Comparison of ENCODE assay signal across 14 mouse cellular contexts in the genomic region with DNA sequence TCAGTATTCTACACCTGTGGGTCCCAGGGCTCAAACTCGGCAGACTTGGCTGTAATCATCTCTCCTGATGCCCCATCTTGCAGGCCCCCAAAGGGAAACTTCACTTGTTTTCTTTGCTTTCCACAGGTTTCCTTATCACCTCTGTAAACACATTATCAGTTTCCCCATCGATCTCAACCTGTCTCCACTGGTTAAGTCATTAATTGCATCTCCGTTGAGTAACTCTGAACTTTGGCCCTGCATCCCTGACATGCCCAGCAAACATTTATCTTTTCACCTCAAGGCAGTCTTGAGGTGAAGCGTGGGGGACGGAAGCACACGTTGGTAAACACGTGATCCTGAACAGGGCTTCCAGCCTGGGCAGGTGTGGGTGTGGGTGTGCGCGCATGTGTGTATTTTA.
"Had no signal": no experiment of that assay in that cellular context is flagged by ENCODE, and none has a peak within 500 bp of the region (broad histone marks: within the 10 kb centered on the region; RNA-seq: fewer than 3 reads in every experiment).

No protein-coding gene starts in this region.

- DNase-seq: kidney, adult 18-20 months; kidney, postnatal 10 days; kidney, postnatal 4 days; left cerebral cortex, postnatal 4 days; lung, adult 2 months; lung, postnatal 36 days; midbrain, embryonic 14.5 days; retina, postnatal 1 day; right cerebral cortex, postnatal 4 days; thymus, postnatal 36 days had no signal

- H3K4me2 ChIP-seq: neural tube, embryonic 13.5 days; stomach, embryonic 15.5 days had no signal

- H3K27ac ChIP-seq: layer of hippocampus, adult 2 months; neural tube, embryonic 13.5 days; stomach, embryonic 15.5 days had no signal

- H3K36me3 ChIP-seq: neural tube, embryonic 13.5 days; stomach, embryonic 15.5 days had no signal

- ATAC-seq: lung, postnatal 0 days had no signal

- H3K4me1 ChIP-seq: stomach, embryonic 15.5 days had no signal

- H3K9ac ChIP-seq: neural tube, embryonic 13.5 days; stomach, embryonic 15.5 days had no signal

- H3K4me3 ChIP-seq: layer of hippocampus, adult 2 months; neural tube, embryonic 13.5 days; stomach, embryonic 15.5 days had no signal

- H3K9me3 ChIP-seq: stomach, embryonic 15.5 days had no signal

- H3K27me3 ChIP-seq: neural tube, embryonic 13.5 days; stomach, embryonic 15.5 days had no signal
